Mouse (Mus musculus) hindbrain, embryonic 14.5 days (tissue): ENCODE data around the gene Olfr12. TPM values are rescaled to one million over a fixed set of nuclear protein-coding genes. Genes with fewer than 3 reads are reported as not detected.
A peak's percentile ranks its signal among the peaks of the same experiment; 100 is the strongest.

Experiments used
- ATAC-seq: fragments of 200-750 bp; cut with Nextera tagmentation; 2 replicates; pipeline ENCODE4 v1.8.0; 2017; ENCODE audit warnings: moderate number of reproducible peaks, mild to moderate bottlenecking, moderate TSS enrichment, moderate library complexity; ENCODE audit not compliant: low FRiP score
- DNase-seq: peaks from one replicate; pipeline ENCODE4 v3.0.0-alpha.2; 2015; ENCODE audit warnings: low spot score
- H3K27ac ChIP-seq: fragments of 300-500 bp; sonication (generic); 2 replicates; pipeline ENCODE4 v1.5.1; 2014; ENCODE audit warnings: mild to moderate bottlenecking, moderate library complexity
- H3K27me3 ChIP-seq: fragments of 300-500 bp; sonication (generic); 2 replicates; pipeline ENCODE4 v1.6.1; 2014; ENCODE audit warnings: mild to moderate bottlenecking, low read length, mixed read lengths; ENCODE audit not compliant: control insufficient read depth, insufficient read depth
- H3K36me3 ChIP-seq: fragments of 300-500 bp; sonication (generic); replicated peaks from 2 replicates; pipeline ENCODE4 v1.6.1; 2014; ENCODE audit not compliant: control insufficient read depth, insufficient read depth
- H3K4me1 ChIP-seq: fragments of 300-500 bp; sonication (generic); replicated peaks from 2 replicates; pipeline ENCODE4 v1.6.1; 2014; ENCODE audit warnings: antibody characterized with exemption, low read length, mixed read lengths; ENCODE audit not compliant: control insufficient read depth, insufficient read depth
- H3K4me2 ChIP-seq: fragments of 300-500 bp; sonication (generic); replicated peaks from 2 replicates; pipeline ENCODE4 v1.6.1; 2014; ENCODE audit warnings: mild to moderate bottlenecking, moderate library complexity
- H3K4me3 ChIP-seq: fragments of 300-500 bp; sonication (generic); replicated peaks from 2 replicates; pipeline ENCODE4 v1.5.1; 2014; ENCODE audit warnings: mild to moderate bottlenecking, low read length
- H3K9ac ChIP-seq: fragments of 300-500 bp; sonication (generic); 2 replicates; pipeline ENCODE4 v1.6.1; 2014
- H3K9me3 ChIP-seq: fragments of 300-500 bp; sonication (generic); 2 replicates; pipeline ENCODE4 v1.6.1; 2016; ENCODE audit warnings: low read length; ENCODE audit not compliant: control insufficient read depth
- WGBS: fragments of 180-500 bp; shearing (Covaris S2); extraction: QIAGEN DNeasy Blood & Tissue Kit; methylation state at CpG from one replicate; pipeline ENCODE4 v1.1.7; 2014; 5-methylcytosine and 5-hydroxymethylcytosine counted together
- polyA plus RNA-seq: library from polyadenylated mRNA; unstranded; fragments of >200 nt; fragmentation: Nextera tagmentation; extraction: Ambion mirVana; gene quantifications from 2 replicates; pipeline ENCODE4 v1.2.1, GENCODE M21; 2014

The Olfr12 gene
- polyA plus RNA-seq, 1 experiment from 2014 or later: not detected

DNA sequence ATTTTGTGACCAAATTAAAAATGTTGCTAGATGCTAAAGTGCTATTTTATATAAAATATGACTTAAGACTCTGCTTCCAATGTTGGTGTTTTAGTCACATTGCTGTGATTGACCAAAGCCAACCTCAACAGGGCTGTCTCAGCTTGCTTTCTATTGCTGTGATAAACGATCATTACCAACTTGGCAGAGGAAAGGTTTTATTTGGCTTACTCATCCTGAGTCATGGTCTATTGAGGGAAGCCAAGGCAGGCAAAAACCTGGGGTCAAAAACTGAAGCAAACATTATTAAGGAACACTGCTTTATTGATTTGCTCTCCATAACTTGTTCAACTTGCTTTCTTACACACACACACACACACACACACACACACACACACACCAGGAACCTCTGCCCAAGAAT lies 1.5 kb upstream of the Olfr12 start:
- Histone ChIP-seq H3K4me1 (no peaks in the 10 kb centered on the region), H3K4me2 (no peak overlapping the region), H3K36me3 (no peaks in the 10 kb centered on the region), H3K9me3 (no peaks in the 10 kb centered on the region), H3K4me3 (no peak overlapping the region), H3K9ac (no peak overlapping the region), H3K27ac (no peak overlapping the region), H3K27me3 (0 out of 2 replicates have a peak, but pooled peaks cover 4% of the 10 kb centered on the region)
- DNase-seq (no peak), ATAC-seq (no peak)
- 94% methylated on average over 1 of the region's 1 CpGs for WGBS

DNA sequence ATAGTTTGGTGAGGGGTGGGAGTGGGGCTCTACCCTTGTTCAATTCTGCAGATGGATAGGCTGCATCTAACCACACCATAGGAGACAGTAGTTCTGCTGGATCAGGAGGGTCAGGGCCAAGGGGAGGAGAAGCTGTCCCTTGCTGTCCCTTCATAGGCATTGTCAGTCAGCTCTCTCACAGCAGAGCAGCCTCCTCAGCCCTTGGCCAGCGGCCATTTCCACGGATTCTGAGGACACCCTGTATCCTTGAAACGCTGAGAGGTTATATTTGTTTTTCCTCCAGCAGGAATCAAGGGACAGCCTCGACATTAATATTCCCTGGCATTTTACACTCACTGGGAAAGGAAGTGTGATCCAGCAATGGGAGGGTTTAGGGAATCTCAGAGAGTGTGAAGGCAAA lies 772 bp downstream of the Olfr12 start:
- H3K27ac ChIP-seq: no peak overlapping the region
- no peaks in the 10 kb centered on the region for H3K9me3 ChIP-seq
- no peak overlapping the region for H3K4me3 ChIP-seq
- DNase-seq: no peak
- no peaks in the 10 kb centered on the region for H3K36me3 ChIP-seq
- no peak overlapping the region for H3K4me2 ChIP-seq
- H3K9ac ChIP-seq: no peak overlapping the region
- no peaks in the 10 kb centered on the region for H3K4me1 ChIP-seq
- 69% methylated on average over 4 of the region's 4 CpGs for WGBS
- ATAC-seq: no peak
- H3K27me3 ChIP-seq: no peaks in the 10 kb centered on the region

DNA sequence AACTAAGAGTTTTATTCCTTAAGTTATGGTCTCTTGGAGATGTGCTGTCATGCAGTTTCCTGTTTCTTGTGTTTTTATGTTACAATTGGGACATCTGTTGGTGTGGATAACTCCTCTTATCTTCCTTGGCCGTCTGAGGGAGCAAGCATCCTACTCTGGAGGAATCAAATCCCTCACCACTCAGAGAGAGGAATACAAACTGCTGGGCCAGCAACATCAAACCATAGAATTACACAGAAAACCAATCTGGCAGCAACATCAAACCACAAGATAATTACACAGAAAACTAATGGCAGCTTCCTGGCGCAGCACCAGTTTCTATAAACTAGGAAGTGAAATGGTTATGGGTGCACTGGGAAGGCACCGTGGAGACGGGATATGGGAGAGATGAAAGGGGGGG lies 10.6 kb downstream of the Olfr12 start:
- Histone ChIP-seq H3K4me1 (no peaks in the 10 kb centered on the region), H3K27ac (no peak overlapping the region), H3K9me3 (no peaks in the 10 kb centered on the region), H3K4me2 (no peak overlapping the region), H3K36me3 (no peaks in the 10 kb centered on the region), H3K27me3 (no peaks in the 10 kb centered on the region), H3K4me3 (no peak overlapping the region), H3K9ac (no peak overlapping the region)
- ATAC-seq: no peak
- no peak for DNase-seq
- 81% methylated on average over 4 of the region's 4 CpGs for WGBS

DNA sequence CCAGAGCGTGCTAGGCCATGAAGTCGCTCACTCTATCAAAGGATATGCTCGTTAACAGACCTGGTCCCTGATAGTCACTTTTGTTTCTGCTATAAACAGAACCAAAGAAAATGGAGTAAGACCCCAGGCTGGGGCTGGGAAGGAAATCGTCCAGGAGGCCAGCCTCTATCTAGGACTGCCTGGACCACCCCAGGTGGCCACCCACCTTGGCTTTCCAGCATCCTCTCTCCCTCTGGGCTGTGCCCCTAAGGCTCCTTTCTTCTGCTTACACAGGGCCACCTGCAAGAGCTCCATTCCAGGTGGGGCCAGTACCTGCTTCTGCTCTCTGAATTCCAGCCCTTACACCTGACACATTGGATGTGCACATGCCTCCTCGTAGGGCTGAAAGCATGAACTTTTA lies 14.6 kb downstream of the Olfr12 start:
- H3K4me3 ChIP-seq: no peak overlapping the region
- 0 out of 2 replicates have a peak, but pooled peaks cover 3% of the 10 kb centered on the region for H3K4me1 ChIP-seq
- H3K4me2 ChIP-seq: no peak overlapping the region
- peaks cover 16% of the 10 kb centered on the region for H3K36me3 ChIP-seq
- no peak overlapping the region for H3K27ac ChIP-seq
- DNase-seq (no peak), ATAC-seq (no peak)
- no peaks in the 10 kb centered on the region for H3K9me3 ChIP-seq
- 86% methylated on average over 5 of the region's 5 CpGs for WGBS
- no peaks in the 10 kb centered on the region for H3K27me3 ChIP-seq
- no peak overlapping the region for H3K9ac ChIP-seq

DNA sequence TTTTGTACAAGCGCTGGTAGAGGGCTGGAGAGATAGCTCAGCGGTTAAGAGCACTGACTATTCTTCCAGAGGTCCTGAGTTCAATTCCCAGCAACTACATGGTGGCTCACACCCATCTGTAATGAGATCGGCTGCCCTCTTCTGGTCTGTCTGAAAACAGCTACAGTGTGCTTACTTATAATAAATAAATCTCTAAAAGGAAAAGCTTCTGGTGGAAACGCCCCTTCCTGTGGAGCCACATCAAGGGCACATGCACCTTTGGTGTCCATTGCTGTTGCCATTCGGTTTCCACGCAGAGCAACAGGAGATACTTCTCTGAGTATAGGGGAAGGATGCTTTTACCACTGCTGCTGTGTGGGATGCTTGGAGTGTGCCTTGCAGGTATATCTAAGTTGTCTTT lies 15.4 kb downstream of the Olfr12 start:
- no peak for ATAC-seq
- no peak overlapping the region for H3K9ac ChIP-seq
- 77% methylated on average over 6 of the region's 6 CpGs for WGBS
- DNase-seq: no peak
- no peaks in the 10 kb centered on the region for H3K9me3 ChIP-seq
- 0 out of 2 replicates have a peak, but pooled peaks cover 3% of the 10 kb centered on the region for H3K4me1 ChIP-seq
- no peak overlapping the region for H3K4me3 ChIP-seq
- no peak overlapping the region for H3K4me2 ChIP-seq
- H3K27me3 ChIP-seq: no peaks in the 10 kb centered on the region
- H3K36me3 ChIP-seq: peaks cover 24% of the 10 kb centered on the region
- H3K27ac ChIP-seq: no peak overlapping the region

DNA sequence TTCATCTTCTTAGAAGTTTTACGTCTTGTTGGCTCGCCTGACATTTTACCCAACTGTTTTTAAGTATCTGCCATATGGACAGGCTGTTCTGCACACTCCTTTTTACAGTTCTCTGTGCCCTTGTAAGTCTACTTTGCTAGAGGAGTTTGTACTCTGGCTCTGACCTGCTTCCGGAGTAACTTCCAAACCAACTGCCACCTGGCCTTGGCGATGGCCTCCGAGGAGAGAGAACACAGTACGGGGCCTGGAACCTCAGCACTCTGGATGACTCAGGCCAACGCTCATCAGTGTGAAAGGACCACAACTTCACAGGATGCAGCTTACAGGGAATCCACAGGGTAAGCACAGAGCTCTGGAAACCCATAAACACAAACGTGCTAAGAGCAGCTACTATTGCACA lies 16.1 kb downstream of the Olfr12 start:
- no peak for ATAC-seq
- H3K9ac ChIP-seq: no peak overlapping the region
- H3K4me2 ChIP-seq: no peak overlapping the region
- no peak overlapping the region for H3K27ac ChIP-seq
- WGBS: 89% methylated on average over 8 of the region's 8 CpGs
- no peak for DNase-seq
- H3K36me3 ChIP-seq: peaks cover 30% of the 10 kb centered on the region
- no peaks in the 10 kb centered on the region for H3K9me3 ChIP-seq
- no peaks in the 10 kb centered on the region for H3K27me3 ChIP-seq
- no peak overlapping the region for H3K4me3 ChIP-seq
- H3K4me1 ChIP-seq: 0 out of 2 replicates have a peak, but pooled peaks cover 3% of the 10 kb centered on the region

DNA sequence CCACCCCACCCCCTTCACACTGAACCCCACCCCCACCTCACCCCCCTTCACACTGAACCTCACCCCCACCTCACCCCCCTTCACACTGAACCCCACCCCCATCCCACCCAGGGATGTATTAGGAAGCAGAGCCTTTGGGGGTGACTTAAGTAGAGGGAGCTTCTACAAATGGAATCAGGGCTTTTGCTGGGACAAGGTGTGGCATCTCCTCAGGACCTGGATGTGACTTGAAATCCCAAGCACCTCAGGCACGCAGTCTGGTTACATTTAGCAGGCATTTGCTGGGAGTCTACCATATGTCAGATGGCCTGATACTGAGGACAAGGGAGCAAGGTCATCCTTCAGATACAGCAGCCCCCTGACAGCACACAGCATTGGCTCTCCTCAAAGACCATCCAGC lies 17.0 kb downstream of the Olfr12 start:
- H3K36me3 ChIP-seq: peaks cover 39% of the 10 kb centered on the region
- H3K27ac ChIP-seq: peak overlapping the region; percentile 62; the same call in 1 of the 2 replicates
- DNase-seq (no peak), ATAC-seq (no peak)
- H3K4me2 ChIP-seq: no peak overlapping the region
- H3K4me3 ChIP-seq: no peak overlapping the region
- H3K9me3 ChIP-seq: no peaks in the 10 kb centered on the region
- no peaks in the 10 kb centered on the region for H3K27me3 ChIP-seq
- 0 out of 2 replicates have a peak, but pooled peaks cover 3% of the 10 kb centered on the region for H3K4me1 ChIP-seq
- no peak overlapping the region for H3K9ac ChIP-seq
- WGBS: 70% methylated on average over 1 of the region's 1 CpGs

DNA sequence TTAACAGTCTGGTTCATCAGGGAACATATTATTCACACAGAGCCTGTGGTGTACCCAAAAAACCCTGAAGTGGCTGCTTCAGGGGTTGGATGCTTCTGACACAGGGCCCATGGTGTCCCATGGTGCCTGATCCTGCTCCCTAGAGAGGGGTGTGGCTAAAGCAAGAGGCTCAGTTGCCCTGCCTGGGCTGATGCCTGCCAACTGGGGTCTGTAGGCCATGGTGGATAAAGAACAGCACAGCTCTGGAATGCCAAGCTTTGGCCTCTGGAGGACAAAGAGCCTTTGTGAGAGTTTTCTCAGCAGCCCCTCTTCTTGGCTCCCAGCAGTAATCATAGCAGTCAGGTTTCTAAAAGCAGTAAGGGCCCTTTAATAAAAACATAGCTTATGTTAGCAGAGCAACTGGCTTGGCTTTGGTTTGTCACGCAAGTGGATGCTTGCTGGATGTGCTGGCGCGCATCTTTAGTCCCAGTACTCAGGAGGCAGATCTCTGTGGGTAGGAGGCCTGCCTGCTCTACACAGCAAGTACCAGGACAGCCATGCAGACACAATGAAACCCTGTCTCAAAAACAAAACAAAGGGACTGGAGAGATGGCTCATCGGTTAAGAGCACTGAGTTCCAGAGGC lies 17.5 kb downstream of the Olfr12 start:
- 45% methylated on average over 4 of the region's 4 CpGs for WGBS
- ATAC-seq: peak; percentile 78; the same call in 1 of the 2 replicates

DNA sequence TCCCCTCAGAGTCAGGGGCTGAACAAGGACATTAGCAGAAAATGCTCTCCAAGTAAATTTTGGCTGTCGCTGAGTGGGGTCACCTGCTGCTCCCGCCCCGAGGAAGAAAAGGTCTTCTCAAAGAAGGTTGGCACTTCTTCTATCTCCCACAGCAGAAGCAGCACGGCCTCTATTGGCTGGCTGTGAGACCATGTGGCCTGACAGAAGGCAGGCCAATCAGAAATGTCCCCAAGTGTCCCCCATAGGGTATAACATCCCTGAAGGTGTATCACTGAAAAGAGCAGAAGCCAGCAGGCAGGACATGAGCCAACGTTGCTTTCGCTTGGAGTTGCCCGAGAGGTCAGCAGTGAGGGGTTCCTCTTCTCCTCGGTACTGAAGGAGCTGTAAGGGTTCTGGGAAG lies 18.4 kb downstream of the Olfr12 start:
- no peaks in the 10 kb centered on the region for H3K9me3 ChIP-seq
- no peak overlapping the region for H3K4me2 ChIP-seq
- ATAC-seq (no peak), DNase-seq (no peak)
- peaks cover 11% of the 10 kb centered on the region for H3K4me1 ChIP-seq
- peaks cover 40% of the 10 kb centered on the region for H3K36me3 ChIP-seq
- WGBS: 88% methylated on average over 8 of the region's 8 CpGs
- no peaks in the 10 kb centered on the region for H3K27me3 ChIP-seq
- no peak overlapping the region for H3K9ac ChIP-seq
- 0 out of 2 replicates have a peak overlapping the region, but pooled peaks have one; percentile 15 for H3K27ac ChIP-seq
- H3K4me3 ChIP-seq: no peak overlapping the region

More for the DNA sequence above, 17.5 kb downstream of the Olfr12 start:
- 0 out of 2 replicates have a peak, but pooled peaks cover 3% of the 10 kb centered on the region for H3K4me1 ChIP-seq
- H3K4me3 ChIP-seq: no peak overlapping the region
- no peaks in the 10 kb centered on the region for H3K9me3 ChIP-seq
- H3K27ac ChIP-seq: peak overlapping the region; percentile 62; the same call in 1 of the 2 replicates
- DNase-seq: no peak
- H3K9ac ChIP-seq: no peak overlapping the region
- no peak overlapping the region for H3K4me2 ChIP-seq
- H3K36me3 ChIP-seq: peaks cover 40% of the 10 kb centered on the region
- no peaks in the 10 kb centered on the region for H3K27me3 ChIP-seq
